Mouse (Mus musculus) liver, embryonic 16.5 days (tissue): ENCODE results near the gene Casz1. TPM values are rescaled to one million over a fixed set of nuclear protein-coding genes. Genes with fewer than 3 reads are reported as not detected.

Experiments used
- ATAC-seq: fragments of 200-750 bp; cut with Nextera tagmentation; 2 replicates; pipeline ENCODE4 v1.8.0; 2017; ENCODE audit warnings: low read depth, mild to moderate bottlenecking, moderate number of reproducible peaks, moderate library complexity
- H3K27ac ChIP-seq: fragments of 300-500 bp; sonication (generic); 2 replicates; pipeline ENCODE4 v1.5.1; 2014; ENCODE audit warnings: mild to moderate bottlenecking, low read length
- H3K27me3 ChIP-seq: fragments of 300-500 bp; sonication (generic); 2 replicates; pipeline ENCODE4 v1.6.1; 2014; ENCODE audit warnings: low read depth, low read length, mixed read lengths; ENCODE audit not compliant: control insufficient read depth, insufficient read depth
- H3K36me3 ChIP-seq: fragments of 300-500 bp; sonication (generic); 2 replicates; pipeline ENCODE4 v1.6.1; 2014; ENCODE audit warnings: mild to moderate bottlenecking; ENCODE audit not compliant: control insufficient read depth, insufficient read depth
- H3K4me1 ChIP-seq: fragments of 300-500 bp; sonication (generic); 2 replicates; pipeline ENCODE4 v1.6.1; 2014; ENCODE audit warnings: low read depth, low read length, mixed read lengths; ENCODE audit not compliant: control insufficient read depth
- H3K4me2 ChIP-seq: fragments of 300-500 bp; sonication (generic); 2 replicates; pipeline ENCODE4 v1.6.1; 2014; ENCODE audit warnings: low read depth, low read length, mixed read lengths
- H3K4me3 ChIP-seq: fragments of 300-500 bp; sonication (generic); 2 replicates; pipeline ENCODE4 v1.5.1; 2014; ENCODE audit warnings: low read depth, mild to moderate bottlenecking, low read length
- H3K9ac ChIP-seq: fragments of 300-500 bp; sonication (generic); 2 replicates; pipeline ENCODE4 v1.6.1; 2014; ENCODE audit warnings: low read depth, low read length
- H3K9me3 ChIP-seq: fragments of 300-500 bp; sonication (generic); replicated peaks from 2 replicates; pipeline ENCODE4 v1.6.1; 2016; ENCODE audit warnings: low read length; ENCODE audit not compliant: control insufficient read depth
- WGBS: fragments of 180-500 bp; shearing (Covaris S2); extraction: QIAGEN DNeasy Blood & Tissue Kit; methylation state at CpG from one replicate; pipeline ENCODE4 v1.1.7; 2014; ENCODE audit not compliant: insufficient replicate concordance; 5-methylcytosine and 5-hydroxymethylcytosine counted together
- polyA plus RNA-seq: library from polyadenylated mRNA; unstranded; fragments of >200 nt; fragmentation: Nextera tagmentation; extraction: Ambion mirVana; gene quantifications from 2 replicates; pipeline ENCODE4 v1.2.1, GENCODE M21; 2015

The Casz1 gene
- polyA plus RNA-seq, 1 experiment from 2014 or later: 0.51 TPM

DNA sequence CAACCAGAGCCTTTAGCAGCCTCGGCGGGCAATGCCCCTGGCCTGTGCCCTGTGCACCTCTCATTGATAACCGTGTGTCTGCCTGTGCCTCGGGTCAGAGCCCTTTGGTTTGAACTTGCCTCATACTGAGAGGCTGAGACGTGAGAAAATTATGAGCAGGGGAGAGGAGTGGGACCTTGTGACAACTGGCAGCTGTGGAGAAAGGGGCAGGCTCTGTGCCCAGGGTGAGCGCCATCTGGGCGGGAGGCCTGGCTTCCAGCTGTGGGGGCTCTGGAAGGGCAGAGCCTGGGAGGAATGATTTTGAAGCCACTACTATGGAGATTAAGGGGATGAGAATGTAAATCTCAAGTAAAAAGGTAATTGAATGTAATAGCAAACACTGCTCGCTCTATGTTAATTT lies 19.1 kb downstream of the Casz1 start:
- no peak for ATAC-seq
- Histone ChIP-seq H3K27ac (no peak overlapping the region), H3K36me3 (no peaks in the 10 kb centered on the region), H3K9me3 (no peaks in the 10 kb centered on the region), H3K4me3 (no peak overlapping the region), H3K4me2 (no peak overlapping the region), H3K4me1 (no peaks in the 10 kb centered on the region), H3K9ac (no peak overlapping the region), H3K27me3 (no peaks in the 10 kb centered on the region)
- WGBS: 66% methylated on average over 8 of the region's 8 CpGs

DNA sequence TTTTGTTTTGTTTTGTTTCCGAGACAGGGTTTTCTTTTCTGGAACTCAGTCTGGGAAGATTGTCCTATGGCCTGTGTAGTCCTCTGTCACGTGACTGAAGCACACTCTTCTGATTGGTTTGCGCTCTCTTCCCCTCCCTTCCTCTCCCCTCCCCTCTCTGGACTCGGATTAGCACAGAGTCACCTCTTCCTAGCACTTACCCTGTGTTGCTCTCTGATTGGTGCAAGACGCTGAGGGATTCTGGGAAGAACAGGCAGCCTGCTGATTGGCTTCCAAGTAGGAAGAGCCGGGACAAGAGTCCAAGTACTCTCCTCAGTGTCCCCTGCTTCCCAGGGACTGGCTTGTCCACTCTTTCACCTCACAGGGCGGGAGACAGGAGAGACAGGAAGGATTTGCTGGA lies 26.1 kb downstream of the Casz1 start:
- Histone ChIP-seq H3K9me3 (no peaks in the 10 kb centered on the region), H3K4me1 (no peaks in the 10 kb centered on the region), H3K27ac (no peak overlapping the region), H3K9ac (no peak overlapping the region), H3K27me3 (no peaks in the 10 kb centered on the region), H3K4me3 (no peak overlapping the region), H3K36me3 (no peaks in the 10 kb centered on the region), H3K4me2 (no peak overlapping the region)
- no peak for ATAC-seq
- 44% methylated on average over 7 of the region's 7 CpGs for WGBS

DNA sequence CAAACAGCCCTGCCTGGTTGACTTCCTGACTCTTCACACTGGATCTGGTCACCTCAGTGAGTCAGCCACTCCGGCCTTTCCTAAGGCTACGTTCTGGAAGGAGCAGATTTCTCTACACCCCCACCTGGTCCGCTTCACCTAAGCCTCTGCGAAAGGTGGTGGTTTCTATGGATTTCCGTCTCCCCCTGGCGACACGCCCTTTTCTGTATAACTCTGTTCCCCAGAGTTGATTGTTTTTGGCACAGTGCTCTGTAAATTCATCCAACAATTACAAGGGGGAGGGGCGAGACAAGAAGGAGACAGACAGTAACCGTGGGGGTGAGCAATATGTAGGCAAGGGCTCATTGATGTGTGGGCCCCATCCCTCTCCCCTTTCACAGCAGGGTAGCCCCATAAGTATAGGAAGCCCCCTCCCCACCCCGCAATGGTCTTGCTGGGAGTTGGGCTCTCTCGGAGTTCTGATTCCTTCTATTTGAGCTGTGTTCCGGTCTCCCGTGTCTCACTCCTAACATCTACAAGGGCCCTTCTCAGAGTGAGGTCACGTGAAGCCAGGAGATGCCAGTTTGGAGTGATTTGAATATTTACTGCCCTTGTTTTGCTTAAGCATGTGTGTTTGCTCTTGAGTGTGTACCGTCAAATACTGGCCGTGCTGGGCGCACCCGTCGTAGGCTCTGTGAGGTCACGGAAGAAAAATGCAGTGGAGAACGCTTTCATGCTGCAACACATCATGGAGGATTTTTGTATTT lies 29.2 kb downstream of the Casz1 start:
- Histone ChIP-seq H3K4me3 (no peak overlapping the region), H3K9ac (no peak overlapping the region), H3K27ac (no peak overlapping the region), H3K4me2 (no peak overlapping the region), H3K36me3 (no peaks in the 10 kb centered on the region), H3K4me1 (no peaks in the 10 kb centered on the region; the same call in 1 of the 2 replicates), H3K27me3 (no peaks in the 10 kb centered on the region), H3K9me3 (no peaks in the 10 kb centered on the region)
- WGBS: 72% methylated on average over 21 of the region's 21 CpGs
- no peak for ATAC-seq

DNA sequence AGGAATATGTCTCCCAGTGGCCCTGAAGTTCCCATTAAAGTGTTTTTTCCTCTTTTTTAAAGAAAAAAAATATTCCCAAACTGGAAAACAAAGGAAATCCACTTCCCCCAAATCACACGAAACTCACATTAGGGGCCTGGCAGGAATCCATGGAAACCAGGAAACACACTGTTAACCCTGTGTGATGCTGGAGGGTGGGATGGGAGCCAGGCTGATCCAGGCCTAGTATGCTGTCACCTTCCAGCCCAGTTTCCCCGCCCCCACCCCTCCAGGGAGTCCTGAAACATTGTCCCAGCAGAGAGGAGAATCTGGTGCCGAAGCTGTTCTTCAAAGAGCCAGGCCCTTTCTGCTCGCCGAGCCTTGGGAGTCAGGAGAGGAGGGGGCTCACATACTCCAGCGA lies 32.2 kb downstream of the Casz1 start:
- 50% methylated on average over 6 of the region's 6 CpGs for WGBS
- no peaks in the 10 kb centered on the region; the same call in 1 of the 2 replicates for H3K4me1 ChIP-seq
- no peak overlapping the region for H3K4me2 ChIP-seq
- no peak overlapping the region for H3K9ac ChIP-seq
- no peak for ATAC-seq
- no peaks in the 10 kb centered on the region for H3K36me3 ChIP-seq
- H3K4me3 ChIP-seq: no peak overlapping the region
- H3K27ac ChIP-seq: no peak overlapping the region
- H3K27me3 ChIP-seq: no peaks in the 10 kb centered on the region
- no peaks in the 10 kb centered on the region for H3K9me3 ChIP-seq

DNA sequence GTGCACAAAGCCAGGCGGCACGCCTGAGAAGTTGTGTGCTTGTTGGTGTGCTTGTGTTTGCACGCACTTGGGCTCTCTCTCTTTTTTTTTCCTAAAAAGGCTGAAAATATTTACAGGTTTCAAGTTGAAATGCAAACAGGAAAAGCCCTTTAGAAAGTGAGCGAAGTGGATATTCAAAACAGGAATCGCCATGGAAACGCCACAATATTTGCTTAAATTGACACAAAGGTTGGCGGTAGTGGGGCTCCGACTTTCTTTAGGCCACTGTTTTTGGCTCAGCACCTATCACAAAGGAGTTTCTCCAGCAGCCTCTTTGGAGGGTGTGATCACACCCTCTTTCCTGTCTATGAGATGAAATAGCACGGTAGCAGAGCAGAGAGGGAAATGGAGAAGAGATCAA lies 32.8 kb downstream of the Casz1 start:
- Histone ChIP-seq H3K4me2 (no peak overlapping the region), H3K36me3 (no peaks in the 10 kb centered on the region), H3K27me3 (no peaks in the 10 kb centered on the region), H3K9ac (no peak overlapping the region), H3K9me3 (no peaks in the 10 kb centered on the region), H3K27ac (no peak overlapping the region), H3K4me3 (no peak overlapping the region), H3K4me1 (no peaks in the 10 kb centered on the region; the same call in 1 of the 2 replicates)
- no peak for ATAC-seq
- WGBS: 43% methylated on average over 9 of the region's 9 CpGs

DNA sequence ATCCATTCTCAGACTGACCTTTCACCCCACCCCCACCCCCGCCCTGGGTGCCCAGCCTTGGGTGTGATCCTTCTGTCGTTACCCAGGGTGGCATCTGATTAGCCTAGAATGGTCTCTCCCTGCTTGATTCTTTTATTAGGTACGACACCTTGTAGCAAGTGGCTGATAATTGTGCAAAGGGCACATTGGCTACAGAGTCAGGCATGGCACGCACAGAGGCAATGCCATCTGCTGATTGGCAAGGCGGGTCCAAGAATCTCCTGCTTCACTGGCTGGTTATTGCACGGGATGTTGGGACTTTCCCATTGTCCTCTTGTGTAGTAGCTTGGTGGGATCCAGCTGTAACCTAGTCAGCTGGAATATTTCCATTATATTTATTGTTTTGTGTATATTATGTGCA lies 33.4 kb downstream of the Casz1 start:
- no peak for ATAC-seq
- H3K4me2 ChIP-seq: no peak overlapping the region
- H3K4me3 ChIP-seq: no peak overlapping the region
- no peak overlapping the region for H3K27ac ChIP-seq
- H3K9me3 ChIP-seq: no peaks in the 10 kb centered on the region
- H3K27me3 ChIP-seq: no peaks in the 10 kb centered on the region
- H3K36me3 ChIP-seq: no peaks in the 10 kb centered on the region
- 63% methylated on average over 6 of the region's 6 CpGs for WGBS
- H3K9ac ChIP-seq: no peak overlapping the region
- no peaks in the 10 kb centered on the region; the same call in 1 of the 2 replicates for H3K4me1 ChIP-seq

GRCm38 (mm10) chr4:148842302-148842701 lies 38.1 kb downstream of the Casz1 start:
- H3K27ac ChIP-seq: no peak overlapping the region
- no peak overlapping the region for H3K4me2 ChIP-seq
- H3K36me3 ChIP-seq: no peaks in the 10 kb centered on the region
- no peaks in the 10 kb centered on the region for H3K9me3 ChIP-seq
- H3K9ac ChIP-seq: no peak overlapping the region
- no peak for ATAC-seq
- no peaks in the 10 kb centered on the region for H3K4me1 ChIP-seq
- WGBS: 60% methylated on average over 6 of the region's 6 CpGs
- no peaks in the 10 kb centered on the region for H3K27me3 ChIP-seq
- H3K4me3 ChIP-seq: no peak overlapping the region

- Histone ChIP-seq H3K36me3 (no peaks in the 10 kb centered on the region), H3K27ac (no peak overlapping the region), H3K9ac (no peak overlapping the region), H3K4me2 (no peak overlapping the region), H3K27me3 (no peaks in the 10 kb centered on the region), H3K4me1 (no peaks in the 10 kb centered on the region), H3K9me3 (no peaks in the 10 kb centered on the region), H3K4me3 (no peak overlapping the region)
- no peak for ATAC-seq
- 58% methylated on average over 7 of the region's 7 CpGs for WGBS
These were observed 40.7 kb downstream of the Casz1 start for GRCm38 (mm10) chr4:148844921-148845320.

- Histone ChIP-seq H3K36me3 (no peaks in the 10 kb centered on the region), H3K4me3 (no peak overlapping the region), H3K9me3 (no peaks in the 10 kb centered on the region), H3K4me2 (no peak overlapping the region), H3K9ac (no peak overlapping the region), H3K27me3 (no peaks in the 10 kb centered on the region), H3K4me1 (no peaks in the 10 kb centered on the region), H3K27ac (no peak overlapping the region)
- 48% methylated on average over 8 of the region's 9 CpGs for WGBS
- no peak for ATAC-seq
These were observed 42.0 kb downstream of the Casz1 start for GRCm38 (mm10) chr4:148846203-148846602.
